Mouse (Mus musculus) hindbrain, embryonic 11.5 days (tissue): ENCODE measurements around the gene Inpp4a. TPM values are rescaled to one million over a fixed set of nuclear protein-coding genes. Genes with fewer than 3 reads are reported as not detected.

Source experiments
- ATAC-seq: fragments of 200-750 bp; cut with Nextera tagmentation; 2 replicates; pipeline ENCODE4 v1.8.0; 2017; ENCODE audit warnings: mild to moderate bottlenecking, moderate TSS enrichment, moderate library complexity; ENCODE audit not compliant: low FRiP score
- DNase-seq: peaks from one replicate; pipeline ENCODE4 v3.0.0-alpha.2; 2015; ENCODE audit warnings: low spot score
- H3K27ac ChIP-seq: fragments of 300-500 bp; sonication (generic); 2 replicates; pipeline ENCODE4 v1.5.1; 2014; ENCODE audit warnings: mild to moderate bottlenecking, low read depth, low read length
- H3K27me3 ChIP-seq: fragments of 300-500 bp; sonication (generic); 2 replicates; pipeline ENCODE4 v1.6.1; 2014; ENCODE audit warnings: mild to moderate bottlenecking, low read length, moderate library complexity, mixed read lengths; ENCODE audit not compliant: control insufficient read depth, insufficient read depth
- H3K36me3 ChIP-seq: fragments of 300-500 bp; sonication (generic); 2 replicates; pipeline ENCODE4 v1.6.1; 2014; ENCODE audit warnings: mild to moderate bottlenecking, low read length, moderate library complexity, mixed read lengths; ENCODE audit not compliant: control insufficient read depth, insufficient read depth
- H3K4me1 ChIP-seq: fragments of 300-500 bp; sonication (generic); replicated peaks from 2 replicates; pipeline ENCODE4 v1.6.1; 2014; ENCODE audit warnings: low read length, mixed read lengths; ENCODE audit not compliant: control insufficient read depth, insufficient read depth
- H3K4me2 ChIP-seq: fragments of 300-500 bp; sonication (generic); replicated peaks from 2 replicates; pipeline ENCODE4 v1.6.1; 2014; ENCODE audit warnings: mild to moderate bottlenecking, low read depth, low read length
- H3K4me3 ChIP-seq: fragments of 300-500 bp; sonication (generic); 2 replicates; pipeline ENCODE4 v1.5.1; 2014; ENCODE audit warnings: low read depth, low read length
- H3K9ac ChIP-seq: fragments of 300-500 bp; sonication (generic); 2 replicates; pipeline ENCODE4 v1.6.1; 2014; ENCODE audit warnings: low read depth, low read length
- H3K9me3 ChIP-seq: fragments of 300-500 bp; sonication (generic); 2 replicates; pipeline ENCODE4 v1.6.1; 2016; ENCODE audit warnings: low read length; ENCODE audit not compliant: control insufficient read depth
- WGBS: fragments of 180-500 bp; shearing (Covaris S2); extraction: QIAGEN DNeasy Blood & Tissue Kit; methylation state at CpG from one replicate; pipeline ENCODE4 v1.1.7; 2014; 5-methylcytosine and 5-hydroxymethylcytosine counted together
- polyA plus RNA-seq: library from polyadenylated mRNA; unstranded; fragments of >200 nt; fragmentation: Nextera tagmentation; extraction: Ambion mirVana; gene quantifications from 2 replicates; pipeline ENCODE4 v1.2.1, GENCODE M21; 2014

Inpp4a gene
- polyA plus RNA-seq, 1 experiment from 2014 or later, result 27.2 TPM

GRCm38 (mm10) chr1:37343265-37343664, 43.6 kb downstream of the Inpp4a start:
- H3K4me3 ChIP-seq, result no peak overlapping the region
- WGBS, result 98% methylated on average over 3 of the region's 3 CpGs

GRCm38 (mm10) chr1:37344223-37344916, 44.7 kb downstream of the Inpp4a start:
- DNase-seq (no peak), ATAC-seq (no peak)
- 86% methylated on average over 6 of the region's 6 CpGs for WGBS
- no peaks in the 10 kb centered on the region for H3K27me3 ChIP-seq
- no peak overlapping the region for H3K9ac ChIP-seq
- H3K9me3 ChIP-seq, result no peaks in the 10 kb centered on the region
- no peaks in the 10 kb centered on the region for H3K4me1 ChIP-seq
- no peak overlapping the region for H3K27ac ChIP-seq
- H3K4me2 ChIP-seq, result no peak overlapping the region
- H3K36me3 ChIP-seq, result no peaks in the 10 kb centered on the region
- no peak overlapping the region for H3K4me3 ChIP-seq

More at GRCm38 (mm10) chr1:37343265-37343664, 43.6 kb downstream of the Inpp4a start:
- Histone ChIP-seq H3K27ac (no peak overlapping the region), H3K9me3 (no peaks in the 10 kb centered on the region), H3K4me2 (no peak overlapping the region), H3K9ac (no peak overlapping the region), H3K27me3 (no peaks in the 10 kb centered on the region), H3K36me3 (no peaks in the 10 kb centered on the region), H3K4me1 (no peaks in the 10 kb centered on the region)
- DNase-seq, result no peak
- no peak for ATAC-seq

GRCm38 (mm10) chr1:37347361-37348080, 47.9 kb downstream of the Inpp4a start:
- Histone ChIP-seq H3K27me3 (no peaks in the 10 kb centered on the region), H3K4me1 (no peaks in the 10 kb centered on the region), H3K4me3 (no peak overlapping the region), H3K4me2 (no peak overlapping the region), H3K9ac (no peak overlapping the region), H3K9me3 (no peaks in the 10 kb centered on the region), H3K27ac (no peak overlapping the region), H3K36me3 (no peaks in the 10 kb centered on the region)
- 82% methylated on average over 9 of the region's 9 CpGs for WGBS
- ATAC-seq, result no peak
- DNase-seq, result no peak

DNA sequence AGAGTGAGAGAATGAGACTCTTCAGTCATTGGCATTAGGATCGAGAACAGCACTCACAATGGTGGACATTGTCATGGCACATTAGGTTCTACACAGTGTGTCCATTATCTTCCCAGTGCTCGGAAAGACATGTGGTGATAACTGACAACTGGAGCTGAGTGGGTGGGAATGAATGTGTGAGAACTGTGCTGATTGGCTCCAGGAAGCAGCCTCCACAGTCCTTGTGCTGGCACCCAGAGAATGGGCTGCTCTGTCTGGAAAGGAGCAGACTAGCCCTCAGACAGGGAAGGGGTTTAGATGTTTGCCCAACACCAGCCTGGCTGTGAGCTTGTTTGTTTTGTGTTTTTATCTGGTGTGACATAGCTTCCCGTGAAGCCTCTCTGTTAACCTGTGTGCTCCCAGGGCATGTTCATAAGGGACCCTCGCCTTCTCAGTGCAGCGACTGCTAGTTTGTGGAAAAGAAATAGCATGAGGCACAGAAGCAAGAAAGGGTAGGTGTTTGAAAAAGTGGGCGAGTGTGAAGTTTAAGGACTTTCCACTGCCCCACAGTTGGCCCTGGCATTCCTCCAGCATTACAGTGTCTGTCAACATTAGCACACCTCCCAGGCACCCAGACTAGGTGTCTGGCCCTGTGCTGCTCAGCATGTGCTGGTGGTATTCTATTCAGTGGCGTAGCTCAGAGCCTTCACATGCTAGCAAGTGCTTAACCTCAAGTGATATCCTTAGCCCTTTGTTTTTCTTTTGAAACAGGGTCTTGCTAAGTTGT, 51.4 kb downstream of the Inpp4a start:
- Histone ChIP-seq H3K9me3 (no peaks in the 10 kb centered on the region), H3K4me2 (no peak overlapping the region), H3K9ac (no peak overlapping the region), H3K27ac (no peak overlapping the region), H3K4me1 (no peaks in the 10 kb centered on the region), H3K4me3 (no peak overlapping the region), H3K36me3 (no peaks in the 10 kb centered on the region), H3K27me3 (no peaks in the 10 kb centered on the region)
- 52% methylated on average over 7 of the region's 7 CpGs for WGBS
- ATAC-seq, result peak; percentile 71; the same call in 1 of the 2 replicates
- peak; percentile 10 for DNase-seq

DNA sequence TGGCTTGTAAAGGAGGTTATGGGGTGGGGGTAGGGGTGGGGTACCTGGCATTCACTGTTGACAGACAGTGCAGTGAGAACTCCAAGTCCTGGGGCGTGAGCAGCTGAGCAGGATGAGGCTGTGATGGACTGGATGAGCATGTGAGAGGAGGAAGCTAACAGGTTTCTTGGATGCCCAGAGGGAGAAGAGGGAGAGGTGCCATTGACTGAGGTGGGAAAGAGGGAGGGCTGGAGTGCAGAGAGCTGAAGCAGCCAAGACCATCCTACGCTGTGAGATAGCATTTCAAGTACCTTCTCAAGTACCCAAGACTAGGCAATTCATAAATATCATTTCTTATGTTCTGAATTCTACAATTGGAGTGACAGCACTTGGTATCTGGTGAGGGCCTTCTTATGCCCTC, 52.3 kb downstream of the Inpp4a start:
- 88% methylated on average over 2 of the region's 2 CpGs for WGBS
- Histone ChIP-seq H3K9me3 (no peaks in the 10 kb centered on the region), H3K9ac (no peak overlapping the region), H3K4me2 (no peak overlapping the region), H3K27me3 (no peaks in the 10 kb centered on the region), H3K36me3 (no peaks in the 10 kb centered on the region), H3K27ac (no peak overlapping the region), H3K4me1 (no peaks in the 10 kb centered on the region), H3K4me3 (no peak overlapping the region)
- ATAC-seq (no peak), DNase-seq (no peak)

DNA sequence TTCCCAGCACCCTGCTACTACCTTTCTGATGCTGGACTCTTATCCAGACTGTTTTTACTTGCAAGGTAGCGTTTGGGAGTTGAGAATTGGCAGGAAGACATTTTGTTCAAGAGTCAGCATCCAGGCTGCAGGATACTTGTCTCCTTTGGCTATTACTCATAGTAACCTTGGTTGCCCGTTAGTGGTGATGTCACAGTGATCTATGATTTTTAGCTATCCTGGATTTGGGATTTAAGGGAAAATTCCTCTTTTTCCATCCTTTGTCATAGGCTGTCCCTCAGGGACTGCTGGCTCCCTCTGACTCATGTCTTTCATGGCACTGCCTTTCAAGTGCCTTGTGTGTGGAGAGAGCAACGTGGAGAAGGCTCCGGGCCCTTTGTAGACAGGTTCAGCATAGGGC, 53.8 kb downstream of the Inpp4a start:
- ATAC-seq, result no peak
- Histone ChIP-seq H3K4me2 (no peak overlapping the region), H3K36me3 (no peaks in the 10 kb centered on the region), H3K9me3 (no peaks in the 10 kb centered on the region), H3K4me3 (no peak overlapping the region), H3K27me3 (no peaks in the 10 kb centered on the region), H3K9ac (no peak overlapping the region), H3K27ac (no peak overlapping the region), H3K4me1 (no peaks in the 10 kb centered on the region)
- no peak for DNase-seq
- WGBS, result 87% methylated on average over 4 of the region's 4 CpGs

DNA sequence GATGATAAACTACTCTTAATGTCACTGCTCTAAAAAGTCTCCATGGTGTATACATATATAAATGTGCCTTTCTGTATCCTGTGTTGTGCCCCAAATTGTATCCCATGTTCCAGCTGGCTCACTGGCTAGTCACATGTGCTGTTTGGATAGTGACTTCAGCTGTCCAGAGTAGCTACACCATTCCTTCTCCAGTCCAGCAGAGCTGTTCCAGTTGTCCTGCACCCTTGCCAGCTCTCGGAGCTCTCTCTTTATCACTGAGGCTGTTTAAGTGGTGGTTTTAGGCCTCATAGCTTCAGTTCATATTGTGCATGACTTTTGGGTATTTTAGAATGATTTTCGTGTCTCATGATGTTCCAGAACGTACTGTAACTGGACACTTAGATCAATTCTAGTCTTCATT, 55.8 kb downstream of the Inpp4a start:
- Histone ChIP-seq H3K36me3 (no peaks in the 10 kb centered on the region), H3K9me3 (no peaks in the 10 kb centered on the region), H3K4me3 (no peak overlapping the region), H3K27me3 (no peaks in the 10 kb centered on the region), H3K4me1 (no peaks in the 10 kb centered on the region), H3K27ac (no peak overlapping the region), H3K4me2 (no peak overlapping the region), H3K9ac (no peak overlapping the region)
- ATAC-seq (no peak), DNase-seq (no peak)
- 89% methylated on average over 3 of the region's 3 CpGs for WGBS

GRCm38 (mm10) chr1:37356305-37356704, 56.6 kb downstream of the Inpp4a start:
- Histone ChIP-seq H3K9me3 (no peaks in the 10 kb centered on the region), H3K4me1 (no peaks in the 10 kb centered on the region), H3K9ac (no peak overlapping the region), H3K27ac (no peak overlapping the region), H3K4me3 (no peak overlapping the region), H3K36me3 (no peaks in the 10 kb centered on the region), H3K27me3 (no peaks in the 10 kb centered on the region), H3K4me2 (no peak overlapping the region)
- WGBS, result 86% methylated on average over 3 of the region's 3 CpGs
- ATAC-seq (no peak), DNase-seq (no peak)
